Mouse (Mus musculus) CH12.LX (cell line): Measurements from ENCODE around the gene Uck2. TPM values are rescaled to one million over a fixed set of nuclear protein-coding genes. Genes with fewer than 3 reads are reported as not detected.

Source experiments
- DNase-seq: peaks from one replicate; pipeline ENCODE4 v3.0.0-alpha.2; 2013; ENCODE audit errors: extremely low read depth
- H3K27ac ChIP-seq: 2 replicates; pipeline ENCODE4 v1.5.1; 2012; ENCODE audit warnings: low read depth, mild to moderate bottlenecking, control low read depth, moderate library complexity; ENCODE audit not compliant: insufficient read depth
- H3K27me3 ChIP-seq: replicated peaks from 2 replicates; pipeline ENCODE3; 2012; ENCODE audit warnings: inconsistent platforms
- H3K36me3 ChIP-seq, 2 experiments: replicated peaks in 1 of 2; 2 replicates each; pipeline versions ENCODE3 to v1.6.1; 2012; ENCODE audit warnings: inconsistent platforms in 1 of 2, low read length in 1 of 2, mild to moderate bottlenecking in 1 of 2, mixed read lengths in 1 of 2, moderate library complexity in 1 of 2; ENCODE audit not compliant: control insufficient read depth in 1 of 2, insufficient read depth in 1 of 2
- H3K4me1 ChIP-seq, 2 experiments: 2 replicates each; pipeline ENCODE4 v1.6.1; 2012; ENCODE audit warnings: inconsistent platforms in 1 of 2, moderate library complexity in 1 of 2; ENCODE audit not compliant: insufficient read depth in 2 of 2, control insufficient read depth in 1 of 2
- H3K4me2 ChIP-seq: 2 replicates; pipeline ENCODE4 v1.6.1; 2012; ENCODE audit warnings: low read depth, mild to moderate bottlenecking, control low read depth; ENCODE audit not compliant: poor library complexity, insufficient read depth, severe bottlenecking
- H3K4me3 ChIP-seq, 3 experiments: fragments of 150-350 bp in 1 of 3; sonication (generic) in 1 of 3; replicated peaks in 1 of 3; 2 replicates each; pipeline versions ENCODE3 to v1.5.1; 2011 to 2012; ENCODE audit warnings: low read depth in 2 of 3, low read length in 2 of 3, mild to moderate bottlenecking in 2 of 3, moderate library complexity in 2 of 3, control low read depth in 1 of 3, improper control_type of control experiment in 1 of 3, inconsistent platforms in 1 of 3, mixed read lengths in 1 of 3; ENCODE audit not compliant: poor library complexity in 1 of 3
- H3K79me2 ChIP-seq: replicated peaks from 2 replicates; pipeline ENCODE4 v1.6.1; 2012; ENCODE audit warnings: mild to moderate bottlenecking, moderate library complexity; ENCODE audit not compliant: control insufficient read depth, poor library complexity, insufficient read depth, severe bottlenecking; ENCODE audit errors: extremely low read depth
- H3K9ac ChIP-seq: 2 replicates; pipeline ENCODE4 v1.6.1; 2012; ENCODE audit warnings: low read depth, mild to moderate bottlenecking, control low read depth, moderate library complexity; ENCODE audit not compliant: insufficient read depth
- H3K9me3 ChIP-seq: replicated peaks from 2 replicates; pipeline ENCODE3; 2012; ENCODE audit warnings: low read length, inconsistent platforms, mixed read lengths
- BHLHE40 ChIP-seq: IDR thresholded peaks from 2 replicates; pipeline ENCODE4 v1.6.1; 2011; ENCODE audit warnings: mild to moderate bottlenecking, low read depth, low read length, improper control_type of control experiment
- EP300 ChIP-seq: IDR thresholded peaks from 2 replicates; pipeline ENCODE4 v1.6.1; 2011; ENCODE audit warnings: low read length, improper control_type of control experiment
- ETS1 ChIP-seq: conservative IDR thresholded peaks from 2 replicates; pipeline ENCODE4 v1.6.1; 2012; ENCODE audit warnings: low read depth, mild to moderate bottlenecking, inconsistent platforms, low read length, improper control_type of control experiment, moderate library complexity
- HCFC1 ChIP-seq: IDR thresholded peaks from 2 replicates; pipeline ENCODE4 v1.6.1; 2012; ENCODE audit warnings: low read depth, mild to moderate bottlenecking, inconsistent platforms, low read length, improper control_type of control experiment
- JUND ChIP-seq: conservative IDR thresholded peaks from 2 replicates; pipeline ENCODE4 v1.6.1; 2011; ENCODE audit warnings: low read depth, low read length, improper control_type of control experiment
- KAT2A ChIP-seq: IDR thresholded peaks from 2 replicates; pipeline ENCODE4 v1.6.1; 2012; ENCODE audit warnings: low read length, improper control_type of control experiment, inconsistent platforms; ENCODE audit not compliant: insufficient replicate concordance
- MAX ChIP-seq: IDR thresholded peaks from 2 replicates; pipeline ENCODE4 v1.6.1; 2011; ENCODE audit warnings: low read length, improper control_type of control experiment
- MAZ ChIP-seq: IDR thresholded peaks from 2 replicates; pipeline ENCODE4 v1.6.1; 2012; ENCODE audit warnings: low read depth, mild to moderate bottlenecking, inconsistent platforms, low read length, improper control_type of control experiment, moderate library complexity
- MEF2A ChIP-seq: IDR thresholded peaks from 2 replicates; pipeline ENCODE4 v1.6.1; 2014; ENCODE audit warnings: low read depth, mild to moderate bottlenecking, inconsistent platforms, low read length, improper control_type of control experiment, borderline replicate concordance
- MXI1 ChIP-seq: IDR thresholded peaks from 2 replicates; pipeline ENCODE4 v1.6.1; 2011; ENCODE audit warnings: mild to moderate bottlenecking, low read depth, low read length, improper control_type of control experiment
- MYC ChIP-seq: IDR thresholded peaks from 2 replicates; pipeline ENCODE4 v1.6.1; 2011; ENCODE audit warnings: low read depth, mild to moderate bottlenecking, improper control_type of control experiment, low read length
- NELFE ChIP-seq: IDR thresholded peaks from 2 replicates; pipeline ENCODE4 v1.6.1; 2011; ENCODE audit warnings: low read depth, low read length, improper control_type of control experiment
- PAX5 ChIP-seq: IDR thresholded peaks from 2 replicates; pipeline ENCODE4 v1.6.1; 2012; ENCODE audit warnings: low read length, inconsistent platforms, mixed read lengths
- POLR2A ChIP-seq: IDR thresholded peaks from 2 replicates; pipeline ENCODE4 v1.6.1; 2011; ENCODE audit warnings: low read depth, mild to moderate bottlenecking, improper control_type of control experiment, low read length
- UBTF ChIP-seq: IDR thresholded peaks from 2 replicates; pipeline ENCODE4 v1.6.1; 2012; ENCODE audit warnings: low read depth, mild to moderate bottlenecking, inconsistent platforms, low read length, improper control_type of control experiment, moderate library complexity
- USF1 ChIP-seq: IDR thresholded peaks from 2 replicates; pipeline ENCODE4 v1.6.1; 2014; ENCODE audit warnings: low read depth, mild to moderate bottlenecking, inconsistent platforms, low read length, improper control_type of control experiment
- ZKSCAN1 ChIP-seq: IDR thresholded peaks from 2 replicates; pipeline ENCODE4 v1.6.1; 2012; ENCODE audit warnings: low read depth, inconsistent platforms, low read length, improper control_type of control experiment, borderline replicate concordance
- ZNF384 ChIP-seq: IDR thresholded peaks from 2 replicates; pipeline ENCODE4 v1.6.1; 2012; ENCODE audit warnings: low read depth, low read length, improper control_type of control experiment, inconsistent platforms
- dilution Hi-C: fragments of 300-500 bp; cut with MboI; formaldehyde crosslinking; loops from 2 replicates; pipeline ENCODE4 v1.14.3; 2020; ENCODE audit warnings: low sequenced_read_pairs; ENCODE audit not compliant: extremely low pct_unique_long_range_greater_than_20kb, extremely low pct_ligation_motif_present
- in situ Hi-C: fragments of 300-500 bp; cut with MboI; formaldehyde crosslinking; loops from 3 replicates; pipeline ENCODE4 v1.14.3; 2019; ENCODE audit warnings: low sequenced_read_pairs, low pct_ligation_motif_present, low pct_unique_long_range_greater_than_20kb, mixed read lengths
- polyA plus RNA-seq: library from polyadenylated mRNA; unstranded; fragments of >175 nt; gene quantifications from 2 replicates; pipeline ENCODE4 v1.2.1, GENCODE M21; 2012; ENCODE audit warnings: low read depth; ENCODE audit not compliant: insufficient read length
- total RNA-seq, 2 experiments: library from RNA; depleted of rRNA; stranded (reverse); fragments of 300-350 nt in 1 of 2; fragments of >200 nt in 1 of 2; gene quantifications; 2 replicates each; pipeline ENCODE4 v1.2.3; 2012 to 2014

The Uck2 gene
- total and polyA plus RNA-seq, 3 experiments: 235 to 392 (median 363) TPM

- Histone ChIP-seq H3K27ac (no peak overlapping the region), H3K79me2 (peaks cover 24% of the 10 kb centered on the region), H3K4me2 (no peak overlapping the region), H3K4me1 (peaks cover 0 to 6% of the 10 kb centered on the region in 2 experiments; a peak in 2 of 4 replicates), H3K36me3 (no peaks in the 10 kb centered on the region), H3K4me3 (no peak overlapping the region), H3K9ac (no peak overlapping the region), H3K9me3 (no peaks in the 10 kb centered on the region), H3K27me3 (no peaks in the 10 kb centered on the region)
- TF ChIP-seq PAX5: no peak
- no peak for TF ChIP-seq POLR2A
- TF ChIP-seq MYC: no peak
- no peak for TF ChIP-seq MEF2A
- TF ChIP-seq UBTF: no peak
- no peak for TF ChIP-seq USF1
- no peak for TF ChIP-seq MXI1
- no peak for TF ChIP-seq MAZ
- no peak for TF ChIP-seq ZKSCAN1
- TF ChIP-seq EP300: no peak
- TF ChIP-seq KAT2A: no peak
- no peak for TF ChIP-seq HCFC1
- dilution Hi-C loops (no loop called here), in situ Hi-C loops (no loop called here)
- no peak for DNase-seq
Measured at GRCm38 (mm10) chr1:167287156-167287555, 2.0 kb upstream of the Uck2 start.

GRCm38 (mm10) chr1:167285356-167285755 lies 236 bp upstream of the Uck2 start:
- Histone ChIP-seq H3K27ac (no peak overlapping the region), H3K4me2 (peak overlapping the region; percentile 87), H3K27me3 (no peaks in the 10 kb centered on the region), H3K4me3 (peak overlapping the region; percentile 39 to 91 (median 76)), H3K9me3 (no peaks in the 10 kb centered on the region), H3K79me2 (peaks cover 42% of the 10 kb centered on the region), H3K4me1 (peaks cover 3 to 23% of the 10 kb centered on the region in 2 experiments), H3K36me3 (peaks cover 3 to 6% of the 10 kb centered on the region in 2 experiments), H3K9ac (peak overlapping the region; percentile 87)
- TF ChIP-seq MEF2A (no peak), BHLHE40 (peak; percentile 34; the same call in 1 of the 2 replicates), JUND (no peak), NELFE (no peak), ETS1 (no peak), ZNF384 (no peak), MAX (0 out of 2 replicates have a peak, but pooled peaks have one; percentile 26)
- dilution Hi-C loops (no loop called here), in situ Hi-C loops (no loop called here)
- DNase-seq: no peak
